Mouse (Mus musculus) G1E (cell line): ENCODE measurements at regions not wholly inside any gene's neighbourhood (a gene's known extent, or its start where the extent isn't known, plus 50 kb on each side); places are given as distances from the start of the nearest gene placed in this dataset.
"Not testable (repeated sequence)": the region's sequence is repeated elsewhere in the genome, so short reads cannot be mapped to it uniquely, and the experiment has no call there.

ENCODE experiments used
- ATAC-seq: 2 replicates; pipeline ENCODE4 v1.8.0; 2016; ENCODE audit warnings: mild to moderate bottlenecking; ENCODE audit not compliant: insufficient number of reproducible peaks, poor library complexity, low FRiP score, severe bottlenecking; ENCODE audit errors: extremely low read depth
- DNase-seq: peaks from one replicate; pipeline ENCODE4 v3.0.0; 2012; ENCODE audit warnings: low spot score
- H3K27me3 ChIP-seq: 2 replicates; pipeline ENCODE4 v1.6.1; 2012; ENCODE audit warnings: mild to moderate bottlenecking, low read length, inconsistent platforms; ENCODE audit not compliant: insufficient read depth
- H3K36me3 ChIP-seq: replicated peaks from 2 replicates; pipeline ENCODE3; 2012; ENCODE audit warnings: mild to moderate bottlenecking, inconsistent platforms
- H3K4me1 ChIP-seq: 2 replicates; pipeline ENCODE4 v1.6.1; 2012; ENCODE audit warnings: low read depth, low read length, inconsistent platforms, mixed read lengths; ENCODE audit not compliant: insufficient read depth
- H3K4me3 ChIP-seq: 2 replicates; pipeline ENCODE4 v1.5.1; 2012; ENCODE audit warnings: low read depth, mild to moderate bottlenecking, inconsistent platforms, low read length, moderate library complexity, mixed read lengths
- H3K9me3 ChIP-seq: replicated peaks from 2 replicates; pipeline ENCODE4 v1.6.1; 2012; ENCODE audit warnings: inconsistent platforms
- CTCF ChIP-seq: IDR thresholded peaks from 2 replicates; pipeline ENCODE4 v1.5.1; 2012; ENCODE audit warnings: low read depth, low read length, inconsistent platforms, mixed read lengths
- GATA1 ChIP-seq: IDR thresholded peaks from 2 replicates; pipeline ENCODE4 v1.6.1; 2012; ENCODE audit warnings: borderline replicate concordance, low read length, inconsistent platforms, mixed read lengths
- GATA2 ChIP-seq: IDR thresholded peaks from 2 replicates; pipeline ENCODE4 v1.6.1; 2012; ENCODE audit warnings: low read depth, low read length, inconsistent platforms, borderline replicate concordance
- POLR2AphosphoS5 ChIP-seq: IDR thresholded peaks from 2 replicates; pipeline ENCODE4 v1.6.1; 2012; ENCODE audit warnings: low read depth, low read length, inconsistent platforms; ENCODE audit not compliant: insufficient replicate concordance
- TAL1 ChIP-seq: conservative IDR thresholded peaks from 2 replicates; pipeline ENCODE4 v1.6.1; 2012; ENCODE audit warnings: low read depth, low read length, inconsistent platforms, mixed read lengths

DNA sequence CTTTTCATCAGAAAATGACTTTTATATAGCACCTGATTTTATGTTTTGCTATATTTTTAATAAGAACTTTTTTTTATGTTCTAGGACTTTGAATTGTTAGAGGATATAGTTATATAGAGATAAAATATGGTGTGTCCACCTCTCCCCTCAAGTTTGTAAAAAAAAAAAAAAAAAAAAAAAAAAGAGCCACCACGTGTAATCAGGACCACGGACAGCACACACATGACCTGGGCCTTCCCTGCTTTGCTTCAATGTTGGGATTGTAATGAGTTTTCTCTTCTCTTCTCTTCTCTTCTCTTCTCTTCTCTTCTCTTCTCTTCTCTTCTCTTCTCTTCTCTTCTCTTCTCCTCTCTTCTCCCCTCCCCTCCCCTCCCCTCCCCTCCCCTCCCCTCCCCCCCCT lies 78.5 kb downstream of the 1700010I14Rik start:
- H3K36me3 ChIP-seq, ATAC-seq, H3K4me1 ChIP-seq, H3K4me3 ChIP-seq, H3K9me3 ChIP-seq, H3K27me3 ChIP-seq, DNase-seq: not testable (repeated sequence)

DNA sequence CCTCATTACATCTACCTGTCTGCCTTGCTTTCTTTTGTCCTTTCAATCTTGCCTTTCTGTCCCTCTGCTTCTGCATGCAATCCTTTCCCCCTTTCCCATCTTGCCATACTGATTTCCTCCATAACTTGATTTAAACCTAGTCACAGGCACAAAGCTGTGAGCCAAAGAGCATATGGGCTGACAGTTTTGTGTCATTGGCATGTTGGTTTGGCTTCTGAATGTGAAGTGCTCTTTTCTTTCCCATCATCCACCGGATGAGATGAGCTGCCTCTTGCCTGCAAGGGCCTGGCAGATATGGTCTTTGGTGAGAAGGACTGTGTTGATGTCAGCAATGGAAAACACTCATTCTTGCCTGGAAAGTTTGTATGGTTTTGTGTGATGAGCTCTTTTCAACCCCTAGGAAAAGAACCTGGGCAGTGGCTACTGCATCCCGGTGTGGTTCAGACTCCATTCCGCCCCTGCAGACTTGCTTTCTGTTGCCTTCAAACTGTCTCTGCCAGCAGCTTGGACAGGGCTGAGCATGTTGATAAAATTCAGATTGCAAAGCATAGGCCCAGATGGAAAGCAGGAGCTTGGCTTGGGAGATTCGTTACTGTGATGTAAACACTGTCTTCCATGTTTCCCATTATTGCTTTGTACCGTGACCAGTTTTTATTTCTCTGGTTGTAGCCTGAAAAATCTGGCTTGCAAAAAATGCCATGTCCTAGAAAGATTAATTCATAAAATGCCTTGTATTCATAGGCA lies 80.9 kb downstream of the 1700010I14Rik start:
- Histone ChIP-seq H3K36me3 (no peaks in the 10 kb centered on the region), H3K9me3 (no peaks in the 10 kb centered on the region), H3K4me3 (no peak overlapping the region), H3K4me1 (no peaks in the 10 kb centered on the region), H3K27me3 (no peaks in the 10 kb centered on the region)
- DNase-seq = no peak
- no peak for ATAC-seq
- TF ChIP-seq POLR2AphosphoS5 = no peak
- TF ChIP-seq CTCF = no peak
- TF ChIP-seq TAL1 = no peak
- TF ChIP-seq GATA1 = no peak
- no peak for TF ChIP-seq GATA2

DNA sequence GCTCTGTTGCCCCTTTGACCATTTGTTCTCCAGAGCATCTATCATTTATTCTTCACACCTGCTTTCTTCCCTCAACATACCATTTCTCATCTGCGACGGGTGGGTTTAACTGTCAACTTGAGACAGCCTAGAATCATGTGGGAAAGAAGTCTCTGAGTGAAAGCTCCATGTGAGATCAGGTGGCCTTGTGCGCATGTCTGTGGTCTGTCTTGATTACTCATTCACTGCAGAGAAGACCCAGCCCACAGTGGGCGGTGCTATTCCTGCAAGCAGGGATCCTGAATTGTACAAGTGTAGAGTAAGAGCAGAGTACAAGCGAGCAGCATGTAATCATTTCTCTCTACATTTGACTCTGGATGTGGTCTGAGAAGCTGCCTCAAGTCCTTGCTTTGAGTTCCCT lies 95.5 kb downstream of the 1700010I14Rik start:
- no peak overlapping the region for H3K4me3 ChIP-seq
- no peaks in the 10 kb centered on the region for H3K4me1 ChIP-seq
- H3K9me3 ChIP-seq = peaks cover 12% of the 10 kb centered on the region; the same call in 1 of the 2 replicates
- DNase-seq (no peak), ATAC-seq (no peak)
- H3K36me3 ChIP-seq = no peaks in the 10 kb centered on the region
- H3K27me3 ChIP-seq = no peaks in the 10 kb centered on the region
- TF ChIP-seq CTCF (no peak), GATA1 (no peak), POLR2AphosphoS5 (no peak), TAL1 (no peak), GATA2 (no peak)

DNA sequence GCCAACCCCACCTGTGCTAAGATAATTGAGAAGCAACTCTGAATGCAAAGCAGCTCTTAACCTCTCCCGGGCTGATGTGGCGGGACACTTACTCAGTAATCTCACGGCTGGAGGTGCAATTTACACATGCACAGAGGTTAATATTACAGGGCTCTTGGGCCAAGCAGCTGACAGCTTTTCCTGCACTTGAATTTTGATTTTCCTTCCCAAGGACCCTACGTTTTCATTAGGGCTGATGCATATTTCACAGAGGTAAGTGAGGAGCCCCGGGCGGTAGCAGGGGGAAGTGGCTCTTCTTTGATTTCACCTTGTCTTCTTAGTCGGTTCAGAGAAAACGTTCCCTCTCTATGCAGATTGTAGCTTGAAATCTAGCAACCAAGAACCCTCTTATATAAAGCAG lies 139.7 kb downstream of the 1700010I14Rik start:
- DNase-seq (no peak), ATAC-seq (no peak)
- Histone ChIP-seq H3K36me3 (no peaks in the 10 kb centered on the region), H3K4me1 (no peaks in the 10 kb centered on the region), H3K4me3 (no peak overlapping the region), H3K27me3 (no peaks in the 10 kb centered on the region), H3K9me3 (no peaks in the 10 kb centered on the region)
- no peak for TF ChIP-seq GATA2
- no peak for TF ChIP-seq TAL1

DNA sequence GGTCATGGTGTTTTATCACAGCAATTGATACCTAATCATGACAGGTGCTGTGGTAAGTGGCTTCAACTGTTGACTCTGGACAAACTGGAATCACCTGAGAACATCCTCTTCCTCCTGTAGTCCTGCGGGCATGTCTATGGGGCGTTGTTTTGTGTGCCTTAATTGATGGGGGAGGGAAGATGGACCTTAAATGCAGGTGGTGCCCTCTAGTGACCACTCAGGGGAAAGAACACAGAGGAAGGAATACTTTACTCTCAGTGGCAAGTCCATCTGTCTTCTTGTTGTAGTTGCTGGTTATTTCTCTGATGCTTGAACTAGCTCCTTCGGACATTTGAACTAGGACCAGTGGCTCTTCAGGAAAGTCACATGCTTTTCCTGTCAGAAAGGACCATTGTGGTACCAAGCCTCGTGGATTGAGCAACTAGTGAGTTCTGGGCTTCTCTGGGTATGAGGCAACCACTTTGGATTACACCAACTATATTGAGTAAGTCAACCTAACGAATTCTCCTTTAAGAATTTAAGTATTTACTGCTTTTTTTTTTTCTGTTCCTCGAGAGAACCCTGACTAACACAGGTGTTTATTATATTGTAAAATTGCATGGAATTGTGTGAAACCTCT lies 157.6 kb downstream of the 1700010I14Rik start:
- ATAC-seq (no peak), DNase-seq (no peak)
- Histone ChIP-seq H3K36me3 (no peaks in the 10 kb centered on the region), H3K4me3 (no peak overlapping the region), H3K4me1 (no peaks in the 10 kb centered on the region), H3K27me3 (no peaks in the 10 kb centered on the region), H3K9me3 (peaks cover 2% of the 10 kb centered on the region; the same call in 1 of the 2 replicates)
- no peak for TF ChIP-seq GATA2
- TF ChIP-seq CTCF = 0 out of 2 replicates have a peak, but pooled peaks have one; percentile 14
- TF ChIP-seq POLR2AphosphoS5 = no peak

DNA sequence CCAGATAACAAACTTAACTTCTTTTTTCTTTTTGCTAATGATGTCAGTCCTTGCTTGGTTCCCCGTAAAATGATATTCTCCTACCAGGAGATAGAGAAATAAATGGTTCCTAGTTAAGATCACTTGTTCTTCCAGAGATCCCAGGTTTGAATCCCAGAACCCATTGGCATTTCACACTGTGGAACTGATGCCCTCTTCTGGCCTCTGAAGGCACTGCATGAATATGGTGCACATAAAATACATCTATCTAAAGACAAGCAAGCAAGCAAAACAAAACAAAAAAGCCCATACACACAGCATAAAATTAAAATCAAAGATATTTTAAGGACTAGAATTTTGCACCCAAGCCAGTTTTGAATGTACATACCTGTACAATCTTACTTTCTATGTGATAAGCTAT lies 162.5 kb downstream of the 1700010I14Rik start:
- Histone ChIP-seq H3K27me3 (no peaks in the 10 kb centered on the region), H3K36me3 (no peaks in the 10 kb centered on the region), H3K4me1 (no peaks in the 10 kb centered on the region), H3K4me3 (no peak overlapping the region), H3K9me3 (0 out of 2 replicates have a peak, but pooled peaks cover 3% of the 10 kb centered on the region)
- ATAC-seq (no peak), DNase-seq (no peak)
- TF ChIP-seq POLR2AphosphoS5 = no peak
- TF ChIP-seq TAL1 = no peak
- no peak for TF ChIP-seq CTCF
- TF ChIP-seq GATA2 = no peak
- TF ChIP-seq GATA1 = no peak
